Mouse (Mus musculus) limb, embryonic 12.5 days (tissue): ENCODE measurements at regions not wholly inside any gene's neighbourhood (a gene's known extent, or its start where the extent isn't known, plus 50 kb on each side); places are given as distances from the start of the nearest gene placed in this dataset.

ENCODE experiments used
- ATAC-seq: fragments of 200-750 bp; cut with Nextera tagmentation; 2 replicates; pipeline ENCODE4 v1.8.0; 2017; ENCODE audit warnings: low read depth, moderate TSS enrichment; ENCODE audit not compliant: insufficient number of reproducible peaks, insufficient read depth, low FRiP score, low TSS enrichment
- H3K27ac ChIP-seq: fragments of 300-500 bp; sonication (generic); 2 replicates; pipeline ENCODE4 v1.5.1; 2016; ENCODE audit warnings: mild to moderate bottlenecking, moderate library complexity
- H3K27me3 ChIP-seq: fragments of 300-500 bp; sonication (generic); 2 replicates; pipeline ENCODE4 v1.6.1; 2016; ENCODE audit warnings: mild to moderate bottlenecking, moderate library complexity
- H3K36me3 ChIP-seq: fragments of 300-500 bp; sonication (generic); 2 replicates; pipeline ENCODE4 v1.6.1; 2016; ENCODE audit warnings: mild to moderate bottlenecking, moderate library complexity
- H3K4me1 ChIP-seq: fragments of 300-500 bp; sonication (generic); replicated peaks from 2 replicates; pipeline ENCODE4 v1.6.1; 2016
- H3K4me2 ChIP-seq: fragments of 300-500 bp; sonication (generic); 2 replicates; pipeline ENCODE4 v1.6.1; 2016; ENCODE audit warnings: mild to moderate bottlenecking, moderate library complexity
- H3K4me3 ChIP-seq: fragments of 300-500 bp; sonication (generic); replicated peaks from 2 replicates; pipeline ENCODE4 v1.5.1; 2016; ENCODE audit warnings: mild to moderate bottlenecking
- H3K9ac ChIP-seq: fragments of 300-500 bp; sonication (generic); replicated peaks from 2 replicates; pipeline ENCODE4 v1.6.1; 2016; ENCODE audit warnings: mild to moderate bottlenecking, moderate library complexity
- H3K9me3 ChIP-seq: fragments of 300-500 bp; sonication (generic); 2 replicates; pipeline ENCODE4 v1.6.1; 2016; ENCODE audit warnings: mild to moderate bottlenecking, moderate library complexity
- WGBS: fragments of 180-500 bp; shearing (Covaris S2); methylation state at CpG from one replicate; pipeline ENCODE4 v1.1.7; 2016; 5-methylcytosine and 5-hydroxymethylcytosine counted together

GRCm38 (mm10) chr13:3708896-3709631 is 75.2 kb downstream of the Asb13 start:
- Histone ChIP-seq H3K9ac (no peak overlapping the region), H3K36me3 (no peaks in the 10 kb centered on the region), H3K4me3 (no peak overlapping the region), H3K27ac (peak overlapping the region; percentile 88), H3K4me2 (peak overlapping the region; percentile 38), H3K4me1 (peaks cover 45% of the 10 kb centered on the region), H3K9me3 (0 out of 2 replicates have a peak, but pooled peaks cover 6% of the 10 kb centered on the region), H3K27me3 (no peaks in the 10 kb centered on the region)
- ATAC-seq, result peak; percentile 94
- WGBS, result 11% methylated on average over 14 of the region's 14 CpGs
